Mouse (Mus musculus) lung, embryonic 16.5 days (tissue): ENCODE data around the gene Tubg2. TPM values are rescaled to one million over a fixed set of nuclear protein-coding genes. Genes with fewer than 3 reads are reported as not detected.
"Not testable (repeated sequence)": the region's sequence is repeated elsewhere in the genome, so short reads cannot be mapped to it uniquely, and the experiment has no call there.

Experiments used
- ATAC-seq: fragments of 200-750 bp; cut with Nextera tagmentation; 2 replicates; pipeline ENCODE4 v1.8.0; 2017; ENCODE audit warnings: low read depth, mild to moderate bottlenecking, moderate library complexity
- H3K27ac ChIP-seq: fragments of 300-500 bp; sonication (generic); 2 replicates; pipeline ENCODE4 v1.5.1; 2014; ENCODE audit warnings: mild to moderate bottlenecking, control low read depth, low read length
- H3K27me3 ChIP-seq: fragments of 300-500 bp; sonication (generic); 2 replicates; pipeline ENCODE4 v1.6.1; 2014; ENCODE audit warnings: low read depth, low read length, mixed read lengths; ENCODE audit not compliant: control insufficient read depth, insufficient read depth
- H3K36me3 ChIP-seq: fragments of 300-500 bp; sonication (generic); 2 replicates; pipeline ENCODE4 v1.6.1; 2014; ENCODE audit warnings: low read length; ENCODE audit not compliant: control insufficient read depth, insufficient read depth
- H3K4me1 ChIP-seq: fragments of 300-500 bp; sonication (generic); replicated peaks from 2 replicates; pipeline ENCODE4 v1.6.1; 2014; ENCODE audit warnings: low read length, mixed read lengths; ENCODE audit not compliant: control insufficient read depth, insufficient read depth
- H3K4me2 ChIP-seq: fragments of 300-500 bp; sonication (generic); 2 replicates; pipeline ENCODE4 v1.6.1; 2014; ENCODE audit warnings: low read depth, low read length, control low read depth
- H3K4me3 ChIP-seq: fragments of 300-500 bp; sonication (generic); 2 replicates; pipeline ENCODE4 v1.5.1; 2014; ENCODE audit warnings: mild to moderate bottlenecking, low read length, control low read depth
- H3K9ac ChIP-seq: fragments of 300-500 bp; sonication (generic); 2 replicates; pipeline ENCODE4 v1.6.1; 2014; ENCODE audit warnings: low read length, control low read depth
- H3K9me3 ChIP-seq: fragments of 300-500 bp; sonication (generic); 2 replicates; pipeline ENCODE4 v1.6.1; 2016; ENCODE audit warnings: low read length; ENCODE audit not compliant: control insufficient read depth
- WGBS: fragments of 180-500 bp; shearing (Covaris S2); extraction: QIAGEN DNeasy Blood & Tissue Kit; methylation state at CpG from one replicate; pipeline ENCODE4 v1.1.7; 2014; 5-methylcytosine and 5-hydroxymethylcytosine counted together
- polyA plus RNA-seq: library from polyadenylated mRNA; unstranded; fragments of >200 nt; fragmentation: Nextera tagmentation; extraction: Ambion mirVana; gene quantifications from 2 replicates; pipeline ENCODE4 v1.2.1, GENCODE M21; 2015

The Tubg2 gene
- polyA plus RNA-seq, 1 experiment from 2014 or later, result 3.1 TPM

- Histone ChIP-seq H3K9me3 (no peaks in the 10 kb centered on the region), H3K4me1 (peaks cover 19% of the 10 kb centered on the region), H3K4me3 (peak overlapping the region; percentile 90), H3K36me3 (peaks cover 16% of the 10 kb centered on the region), H3K4me2 (peak overlapping the region; percentile 96), H3K27me3 (no peaks in the 10 kb centered on the region), H3K9ac (peak overlapping the region; percentile 84), H3K27ac (peak overlapping the region; percentile 79)
- ATAC-seq, result no peak
- 12% methylated on average over 19 of the region's 19 CpGs for WGBS
Measured at GRCm38 (mm10) chr11:101120545-101121188, 35.0 kb upstream of the Tubg2 start.

- H3K36me3 ChIP-seq, result peaks cover 24% of the 10 kb centered on the region
- WGBS, result 96% methylated on average over 8 of the region's 8 CpGs
- not testable (repeated sequence) for H3K9ac ChIP-seq, H3K4me3 ChIP-seq, H3K9me3 ChIP-seq, H3K4me2 ChIP-seq, ATAC-seq, H3K27ac ChIP-seq, H3K27me3 ChIP-seq, H3K4me1 ChIP-seq
Measured at GRCm38 (mm10) chr11:101124494-101124893, 31.2 kb upstream of the Tubg2 start.

DNA sequence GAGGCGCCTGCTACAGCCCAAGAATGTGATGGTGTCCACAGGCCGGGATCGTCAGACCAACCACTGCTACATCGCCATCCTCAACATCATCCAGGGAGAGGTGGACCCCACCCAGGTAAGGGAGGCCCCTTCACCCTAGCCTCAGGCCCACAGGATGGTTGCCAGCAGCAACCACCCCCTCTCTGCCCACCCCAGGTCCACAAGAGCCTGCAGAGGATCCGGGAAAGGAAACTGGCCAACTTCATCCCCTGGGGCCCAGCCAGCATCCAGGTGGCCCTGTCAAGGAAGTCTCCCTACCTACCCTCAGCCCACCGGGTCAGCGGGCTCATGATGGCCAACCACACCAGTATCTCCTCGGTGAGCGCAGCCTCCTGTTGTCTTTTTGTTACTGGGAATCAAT is 30.7 kb upstream of the Tubg2 start:
- H3K4me1 ChIP-seq, H3K27ac ChIP-seq, H3K4me3 ChIP-seq, H3K9ac ChIP-seq, H3K4me2 ChIP-seq, H3K9me3 ChIP-seq, ATAC-seq, H3K27me3 ChIP-seq: not testable (repeated sequence)
- WGBS, result 91% methylated on average over 7 of the region's 9 CpGs
- H3K36me3 ChIP-seq, result peaks cover 24% of the 10 kb centered on the region

- 93% methylated on average over 1 of the region's 1 CpGs for WGBS
- Histone ChIP-seq H3K4me1 (0 out of 2 replicates have a peak, but pooled peaks cover 4% of the 10 kb centered on the region), H3K4me3 (no peak overlapping the region), H3K36me3 (peaks cover 24% of the 10 kb centered on the region), H3K9ac (no peak overlapping the region), H3K27ac (no peak overlapping the region), H3K9me3 (peaks cover 6% of the 10 kb centered on the region), H3K4me2 (no peak overlapping the region), H3K27me3 (no peaks in the 10 kb centered on the region)
- ATAC-seq, result no peak
Measured at GRCm38 (mm10) chr11:101127075-101127474, 28.6 kb upstream of the Tubg2 start.

- H3K36me3 ChIP-seq, result peaks cover 16% of the 10 kb centered on the region
- H3K9me3 ChIP-seq, result peaks cover 6% of the 10 kb centered on the region
- no peak overlapping the region for H3K9ac ChIP-seq
- no peak for ATAC-seq
- no peaks in the 10 kb centered on the region for H3K27me3 ChIP-seq
- no peak overlapping the region for H3K4me2 ChIP-seq
- no peak overlapping the region for H3K27ac ChIP-seq
- H3K4me3 ChIP-seq, result no peak overlapping the region
- 71% methylated on average over 11 of the region's 11 CpGs for WGBS
- 0 out of 2 replicates have a peak, but pooled peaks cover 4% of the 10 kb centered on the region for H3K4me1 ChIP-seq
Measured at GRCm38 (mm10) chr11:101128996-101129577, 26.6 kb upstream of the Tubg2 start.

- no peaks in the 10 kb centered on the region for H3K27me3 ChIP-seq
- H3K9ac ChIP-seq, result peak overlapping the region; percentile 13; the same call in 1 of the 2 replicates
- no peak overlapping the region for H3K27ac ChIP-seq
- peaks cover 16% of the 10 kb centered on the region for H3K36me3 ChIP-seq
- H3K4me1 ChIP-seq, result 0 out of 2 replicates have a peak, but pooled peaks cover 4% of the 10 kb centered on the region
- H3K9me3 ChIP-seq, result peaks cover 6% of the 10 kb centered on the region
- 0 out of 2 replicates have a peak, but pooled peaks have one; percentile 15 for ATAC-seq
- H3K4me2 ChIP-seq, result no peak overlapping the region
- no peak overlapping the region for H3K4me3 ChIP-seq
- 35% methylated on average over 18 of the region's 18 CpGs for WGBS
Measured at GRCm38 (mm10) chr11:101130056-101130756, 25.5 kb upstream of the Tubg2 start.

- no peak for ATAC-seq
- Histone ChIP-seq H3K4me2 (no peak overlapping the region), H3K27ac (no peak overlapping the region), H3K36me3 (peaks cover 8% of the 10 kb centered on the region), H3K27me3 (no peaks in the 10 kb centered on the region), H3K4me1 (0 out of 2 replicates have a peak, but pooled peaks cover 4% of the 10 kb centered on the region), H3K4me3 (no peak overlapping the region), H3K9me3 (peaks cover 6% of the 10 kb centered on the region), H3K9ac (no peak overlapping the region)
- WGBS, result 90% methylated on average over 2 of the region's 2 CpGs
Measured at GRCm38 (mm10) chr11:101131187-101131586, 24.5 kb upstream of the Tubg2 start.

GRCm38 (mm10) chr11:101131701-101132100 is 24.0 kb upstream of the Tubg2 start:
- H3K4me1 ChIP-seq, result 0 out of 2 replicates have a peak, but pooled peaks cover 4% of the 10 kb centered on the region
- H3K36me3 ChIP-seq, result peaks cover 3% of the 10 kb centered on the region
- no peak overlapping the region for H3K27ac ChIP-seq
- no peak overlapping the region for H3K4me2 ChIP-seq
- peaks cover 6% of the 10 kb centered on the region for H3K9me3 ChIP-seq
- no peak overlapping the region for H3K4me3 ChIP-seq
- 84% methylated on average over 6 of the region's 6 CpGs for WGBS
- H3K9ac ChIP-seq, result no peak overlapping the region
- ATAC-seq, result no peak
- H3K27me3 ChIP-seq, result no peaks in the 10 kb centered on the region

- H3K9me3 ChIP-seq, result peaks cover 4% of the 10 kb centered on the region
- WGBS, result 39% methylated on average over 12 of the region's 12 CpGs
- 0 out of 2 replicates have a peak, but pooled peaks cover 4% of the 10 kb centered on the region for H3K4me1 ChIP-seq
- H3K27ac ChIP-seq, result no peak overlapping the region
- no peaks in the 10 kb centered on the region for H3K36me3 ChIP-seq
- H3K9ac ChIP-seq, result no peak overlapping the region
- H3K4me3 ChIP-seq, result no peak overlapping the region
- H3K27me3 ChIP-seq, result no peaks in the 10 kb centered on the region
- ATAC-seq, result peak; percentile 28; the same call in 1 of the 2 replicates
- H3K4me2 ChIP-seq, result no peak overlapping the region
Measured at GRCm38 (mm10) chr11:101133037-101133436, 22.7 kb upstream of the Tubg2 start.
